Mouse (Mus musculus): ENCODE results near the gene Sesn1.

- TF ChIP-seq CTCF (IDR thresholded peaks at IDR 0.05) (no peak), EP300 (IDR thresholded peaks at IDR 0.05) (no peak)
These were observed 71.0 kb downstream of the Sesn1 start for GRCm38 (mm10) chr10:41880777-41881176.
